Mouse (Mus musculus) intestine, postnatal 0 days (tissue): ENCODE results near the gene Nr4a3. TPM values are rescaled to one million over a fixed set of nuclear protein-coding genes. Genes with fewer than 3 reads are reported as not detected.

Source experiments
- ATAC-seq: fragments of 200-750 bp; cut with Nextera tagmentation; 2 replicates; pipeline ENCODE4 v1.8.0; 2017; ENCODE audit warnings: mild to moderate bottlenecking, moderate TSS enrichment, moderate library complexity
- H3K27ac ChIP-seq: fragments of 300-500 bp; sonication (generic); 2 replicates; pipeline ENCODE4 v1.5.1; 2014; ENCODE audit warnings: mild to moderate bottlenecking, low read depth, low read length, moderate library complexity
- H3K27me3 ChIP-seq: fragments of 300-500 bp; sonication (generic); replicated peaks from 2 replicates; pipeline ENCODE4 v1.6.1; 2014; ENCODE audit warnings: low read length, mixed read lengths; ENCODE audit not compliant: control insufficient read depth, insufficient read depth
- H3K36me3 ChIP-seq: fragments of 300-500 bp; sonication (generic); 2 replicates; pipeline ENCODE4 v1.6.1; 2014; ENCODE audit warnings: mild to moderate bottlenecking, moderate library complexity; ENCODE audit not compliant: control insufficient read depth, insufficient read depth
- H3K4me1 ChIP-seq: fragments of 300-500 bp; sonication (generic); replicated peaks from 2 replicates; pipeline ENCODE4 v1.6.1; 2014; ENCODE audit warnings: antibody characterized with exemption, low read length, mixed read lengths; ENCODE audit not compliant: control insufficient read depth, insufficient read depth
- H3K4me2 ChIP-seq: fragments of 300-500 bp; sonication (generic); replicated peaks from 2 replicates; pipeline ENCODE4 v1.6.1; 2014; ENCODE audit warnings: low read depth, mild to moderate bottlenecking, moderate library complexity
- H3K4me3 ChIP-seq: fragments of 300-500 bp; sonication (generic); 2 replicates; pipeline ENCODE4 v1.5.1; 2014; ENCODE audit warnings: low read depth, low read length
- H3K9ac ChIP-seq: fragments of 300-500 bp; sonication (generic); 2 replicates; pipeline ENCODE4 v1.6.1; 2014; ENCODE audit warnings: mild to moderate bottlenecking, low read depth, low read length
- H3K9me3 ChIP-seq: fragments of 300-500 bp; sonication (generic); 2 replicates; pipeline ENCODE4 v1.6.1; 2016; ENCODE audit warnings: mixed run types; ENCODE audit not compliant: control insufficient read depth
- CTCF ChIP-seq: sonication (generic); IDR thresholded peaks from 2 replicates; pipeline ENCODE4 v1.5.1; 2016; ENCODE audit warnings: low read depth, mild to moderate bottlenecking, control low read depth, antibody characterized with exemption, moderate library complexity
- WGBS: fragments of 180-500 bp; shearing (Covaris S2); extraction: QIAGEN DNeasy Blood & Tissue Kit; methylation state at CpG from one replicate; pipeline ENCODE4 v1.1.7; 2014; 5-methylcytosine and 5-hydroxymethylcytosine counted together
- polyA plus RNA-seq: library from polyadenylated mRNA; unstranded; fragments of >200 nt; fragmentation: Nextera tagmentation; extraction: Ambion mirVana; gene quantifications from 2 replicates; pipeline ENCODE4 v1.2.1, GENCODE M21; 2015

The Nr4a3 gene
- polyA plus RNA-seq, 1 experiment from 2014 or later = 0.27 TPM

DNA sequence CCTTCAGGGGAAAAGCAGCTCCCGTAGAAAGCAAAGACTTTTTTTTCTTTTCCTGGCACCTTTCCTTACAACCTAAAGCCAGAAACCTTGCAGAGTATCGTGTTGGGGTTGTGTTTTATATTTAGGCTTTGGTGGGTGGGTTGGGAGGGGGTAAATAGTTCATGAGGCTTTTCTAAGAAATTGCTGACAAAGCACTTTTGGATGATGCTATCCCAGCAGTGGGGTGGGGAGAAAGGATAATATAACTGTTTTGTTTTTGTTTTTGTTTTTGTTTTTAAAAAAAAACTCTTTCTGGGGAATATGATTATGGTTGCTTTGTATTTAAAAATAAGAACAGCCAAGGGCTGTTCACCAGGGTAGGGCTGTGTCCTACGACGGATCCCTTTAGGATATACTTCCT, 38.5 kb downstream of the Nr4a3 start:
- H3K27me3 ChIP-seq = no peaks in the 10 kb centered on the region
- no peak overlapping the region for H3K27ac ChIP-seq
- H3K9me3 ChIP-seq = no peaks in the 10 kb centered on the region
- no peak for ATAC-seq
- H3K4me3 ChIP-seq = no peak overlapping the region
- H3K4me2 ChIP-seq = no peak overlapping the region
- no peak overlapping the region for H3K9ac ChIP-seq
- H3K36me3 ChIP-seq = no peaks in the 10 kb centered on the region
- TF ChIP-seq CTCF = no peak
- WGBS = 86% methylated on average over 4 of the region's 4 CpGs
- no peaks in the 10 kb centered on the region for H3K4me1 ChIP-seq

DNA sequence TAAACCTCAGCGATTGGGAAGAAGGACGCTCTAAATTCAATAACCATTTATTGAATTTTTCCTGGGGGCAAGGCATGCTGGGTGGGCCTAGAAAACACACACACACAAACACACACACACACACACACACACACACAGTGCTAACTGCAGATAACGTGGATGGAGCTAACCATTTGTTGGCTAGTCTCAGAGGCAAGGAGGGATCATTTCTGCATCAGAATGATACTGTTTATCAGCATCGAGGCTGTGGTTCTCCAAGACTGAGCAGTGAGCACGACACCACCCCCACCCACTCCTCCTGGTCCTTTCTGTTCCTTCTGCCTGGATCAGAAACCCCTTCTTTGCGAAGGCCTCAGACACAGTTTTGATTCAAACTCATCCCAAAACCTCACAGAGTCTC, 41.7 kb downstream of the Nr4a3 start:
- no peaks in the 10 kb centered on the region for H3K9me3 ChIP-seq
- H3K4me1 ChIP-seq = no peaks in the 10 kb centered on the region
- H3K4me2 ChIP-seq = no peak overlapping the region
- H3K27me3 ChIP-seq = no peaks in the 10 kb centered on the region
- WGBS = 72% methylated on average over 6 of the region's 6 CpGs
- ATAC-seq = no peak
- H3K4me3 ChIP-seq = no peak overlapping the region
- H3K27ac ChIP-seq = no peak overlapping the region
- no peak overlapping the region for H3K9ac ChIP-seq
- no peaks in the 10 kb centered on the region for H3K36me3 ChIP-seq
- no peak for TF ChIP-seq CTCF

DNA sequence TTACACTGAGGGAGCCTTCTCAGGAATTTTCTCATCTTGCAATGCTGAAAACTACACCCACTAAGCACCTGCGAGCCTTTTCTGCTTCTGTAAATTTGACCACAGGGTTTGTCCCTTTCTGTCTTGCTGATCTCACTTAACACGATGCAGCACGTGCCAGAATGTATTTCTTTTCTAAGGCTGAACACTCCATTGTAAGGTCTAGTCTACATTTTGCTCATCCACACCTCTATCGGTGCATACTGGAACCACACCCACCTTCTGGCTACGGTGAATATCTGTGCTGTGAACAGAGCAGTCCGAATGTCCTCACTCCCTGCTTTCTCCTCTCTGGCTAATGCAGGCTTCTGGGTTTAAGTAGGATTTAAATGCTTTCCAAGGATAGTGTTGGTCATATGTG, 42.5 kb downstream of the Nr4a3 start:
- Histone ChIP-seq H3K27ac (no peak overlapping the region), H3K4me1 (no peaks in the 10 kb centered on the region), H3K4me2 (no peak overlapping the region), H3K9ac (no peak overlapping the region), H3K9me3 (no peaks in the 10 kb centered on the region), H3K36me3 (no peaks in the 10 kb centered on the region), H3K27me3 (no peaks in the 10 kb centered on the region), H3K4me3 (no peak overlapping the region)
- 85% methylated on average over 6 of the region's 6 CpGs for WGBS
- TF ChIP-seq CTCF = no peak
- ATAC-seq = no peak

DNA sequence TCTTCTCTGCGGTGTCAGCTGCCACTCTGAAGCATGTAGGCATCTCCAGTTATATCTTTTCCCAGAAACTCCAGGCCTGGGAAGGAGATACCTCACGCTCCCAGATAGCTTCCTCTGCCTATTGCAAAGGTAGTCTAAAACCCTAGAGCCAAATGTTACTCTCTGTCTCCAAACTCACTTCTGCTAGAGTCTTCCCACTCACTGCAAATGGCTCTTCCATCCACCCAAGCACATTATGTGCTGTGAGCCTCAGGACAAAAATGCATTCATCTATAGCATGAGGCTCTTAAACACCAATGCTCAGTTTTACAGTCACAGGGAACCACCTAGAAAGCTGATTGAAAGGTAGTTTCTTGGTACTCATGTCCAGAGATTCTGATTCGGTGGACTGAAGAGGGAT, 48.3 kb downstream of the Nr4a3 start:
- Histone ChIP-seq H3K9ac (no peak overlapping the region), H3K9me3 (no peaks in the 10 kb centered on the region), H3K36me3 (no peaks in the 10 kb centered on the region), H3K4me3 (no peak overlapping the region), H3K27ac (no peak overlapping the region), H3K4me2 (no peak overlapping the region), H3K4me1 (no peaks in the 10 kb centered on the region), H3K27me3 (no peaks in the 10 kb centered on the region)
- ATAC-seq = no peak
- 76% methylated on average over 3 of the region's 3 CpGs for WGBS
- no peak for TF ChIP-seq CTCF

DNA sequence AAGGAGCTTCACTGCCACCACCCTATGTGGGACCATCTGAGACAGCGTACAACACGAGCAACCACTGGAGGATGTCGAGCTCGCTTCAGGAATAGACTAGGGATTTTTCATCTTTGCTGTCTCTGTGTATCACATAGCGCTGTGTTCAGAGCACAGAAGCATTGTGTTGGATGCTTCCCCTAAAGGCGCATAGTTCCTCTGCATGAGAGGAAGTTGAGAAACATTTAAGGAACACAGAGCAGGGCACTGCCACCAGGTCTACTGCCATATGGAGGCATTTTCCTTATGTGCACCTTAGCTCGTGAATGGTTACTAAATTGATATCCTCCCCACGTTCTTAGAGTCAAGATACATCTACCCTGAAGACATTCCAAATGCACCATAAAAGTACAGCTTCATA, 55.3 kb downstream of the Nr4a3 start:
- H3K4me1 ChIP-seq = no peaks in the 10 kb centered on the region
- no peaks in the 10 kb centered on the region for H3K27me3 ChIP-seq
- H3K9me3 ChIP-seq = no peaks in the 10 kb centered on the region
- H3K36me3 ChIP-seq = no peaks in the 10 kb centered on the region
- ATAC-seq = no peak
- 79% methylated on average over 8 of the region's 8 CpGs for WGBS
- H3K4me3 ChIP-seq = no peak overlapping the region
- no peak overlapping the region for H3K9ac ChIP-seq
- no peak overlapping the region for H3K27ac ChIP-seq
- no peak for TF ChIP-seq CTCF
- no peak overlapping the region for H3K4me2 ChIP-seq

DNA sequence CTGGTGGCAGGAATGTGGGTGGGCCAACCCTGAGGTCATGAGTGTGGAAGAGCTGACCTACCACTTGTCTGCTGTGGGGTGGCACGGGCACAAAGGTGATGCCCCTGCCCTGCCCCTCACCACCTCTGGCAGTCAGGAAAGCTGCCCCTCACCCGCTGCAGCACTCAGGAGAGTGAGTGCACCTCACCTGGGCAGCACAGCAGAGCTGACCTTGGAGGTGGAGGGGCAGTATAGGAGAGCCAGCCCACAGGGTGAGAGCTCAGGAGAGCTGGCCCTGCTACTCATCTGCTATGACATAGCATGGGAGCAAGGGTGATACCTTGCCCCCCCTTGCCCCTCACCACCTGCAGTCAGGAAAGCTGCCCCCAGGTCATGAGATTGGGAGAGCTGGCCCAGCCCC, 57.0 kb downstream of the Nr4a3 start:
- H3K36me3 ChIP-seq = no peaks in the 10 kb centered on the region
- TF ChIP-seq CTCF = no peak
- no peak for ATAC-seq
- H3K4me3 ChIP-seq = no peak overlapping the region
- H3K27me3 ChIP-seq = no peaks in the 10 kb centered on the region
- no peaks in the 10 kb centered on the region for H3K9me3 ChIP-seq
- WGBS = 72% methylated on average over 2 of the region's 2 CpGs
- H3K9ac ChIP-seq = no peak overlapping the region
- no peaks in the 10 kb centered on the region for H3K4me1 ChIP-seq
- H3K4me2 ChIP-seq = no peak overlapping the region
- no peak overlapping the region for H3K27ac ChIP-seq

DNA sequence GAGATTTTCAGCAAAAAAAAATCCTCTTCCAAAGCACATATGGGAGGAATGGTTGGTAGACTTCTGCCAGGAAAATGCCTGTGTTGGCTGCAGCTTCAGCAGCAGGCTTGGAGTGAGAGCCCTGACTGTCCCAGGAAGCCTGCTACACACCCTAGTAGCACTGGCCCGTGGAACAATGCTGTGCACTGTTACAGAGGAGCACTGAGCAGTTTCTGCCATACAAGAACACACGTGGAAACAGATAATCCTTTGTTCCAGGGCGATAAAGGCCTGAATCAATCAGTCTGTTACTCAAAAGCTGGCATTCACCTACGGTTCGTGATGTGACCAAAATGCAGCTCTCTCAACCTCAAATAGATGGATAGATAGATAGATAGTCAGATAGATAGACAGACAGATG, 60.4 kb downstream of the Nr4a3 start:
- Histone ChIP-seq H3K4me1 (no peaks in the 10 kb centered on the region), H3K27ac (no peak overlapping the region), H3K36me3 (no peaks in the 10 kb centered on the region), H3K4me2 (no peak overlapping the region), H3K9me3 (no peaks in the 10 kb centered on the region), H3K27me3 (no peaks in the 10 kb centered on the region), H3K9ac (no peak overlapping the region), H3K4me3 (no peak overlapping the region)
- no peak for TF ChIP-seq CTCF
- WGBS = 64% methylated on average over 5 of the region's 5 CpGs
- ATAC-seq = no peak
